Mouse (Mus musculus) adrenal gland, postnatal 14 days (tissue): ENCODE data around the gene Sema6d. TPM values are rescaled to one million over a fixed set of nuclear protein-coding genes. Genes with fewer than 3 reads are reported as not detected.

Source experiments
- DNase-seq: peaks from one replicate; pipeline ENCODE4 v3.0.0; 2021; ENCODE audit warnings: mixed read lengths
- total RNA-seq: library from RNA; stranded (reverse); gene quantifications from 2 replicates; pipeline ENCODE4 v1.2.3, GENCODE M21; 2021

Gene Sema6d
- total RNA-seq, 1 experiment from 2014 or later: 15.2 TPM

- peak; percentile 16 for DNase-seq
These were observed 312.1 kb downstream of the Sema6d start for GRCm38 (mm10) chr2:124401727-124402380.

- no peak for DNase-seq
These were observed 313.8 kb downstream of the Sema6d start for GRCm38 (mm10) chr2:124403571-124403970.

GRCm38 (mm10) chr2:124403981-124404380 lies 314.2 kb downstream of the Sema6d start:
- no peak for DNase-seq

GRCm38 (mm10) chr2:124404631-124405562 lies 315.1 kb downstream of the Sema6d start:
- DNase-seq: no peak

GRCm38 (mm10) chr2:124408956-124409355 lies 319.2 kb downstream of the Sema6d start:
- no peak for DNase-seq

- DNase-seq: no peak
These were observed 327.0 kb downstream of the Sema6d start for GRCm38 (mm10) chr2:124416730-124417129.

- DNase-seq: no peak
These were observed 328.6 kb downstream of the Sema6d start for GRCm38 (mm10) chr2:124418319-124418718.

- DNase-seq: no peak
These were observed 330.5 kb downstream of the Sema6d start for GRCm38 (mm10) chr2:124420170-124420825.

- DNase-seq: no peak
These were observed 340.0 kb downstream of the Sema6d start for GRCm38 (mm10) chr2:124429744-124430143.

- DNase-seq: no peak
These were observed 340.9 kb downstream of the Sema6d start for GRCm38 (mm10) chr2:124430708-124431107.

GRCm38 (mm10) chr2:124435382-124436002 lies 345.7 kb downstream of the Sema6d start:
- no peak for DNase-seq

- DNase-seq: no peak
These were observed 346.9 kb downstream of the Sema6d start for GRCm38 (mm10) chr2:124436704-124437103.

GRCm38 (mm10) chr2:124444199-124444598 lies 354.4 kb downstream of the Sema6d start:
- no peak for DNase-seq

GRCm38 (mm10) chr2:124455881-124456280 lies 366.1 kb downstream of the Sema6d start:
- DNase-seq: no peak

GRCm38 (mm10) chr2:124456999-124457398 lies 367.2 kb downstream of the Sema6d start:
- no peak for DNase-seq

- no peak for DNase-seq
These were observed 368.3 kb downstream of the Sema6d start for GRCm38 (mm10) chr2:124458028-124458427.

GRCm38 (mm10) chr2:124460956-124461355 lies 371.2 kb downstream of the Sema6d start:
- DNase-seq: no peak

- no peak for DNase-seq
These were observed 371.6 kb downstream of the Sema6d start for GRCm38 (mm10) chr2:124461378-124461851.

- no peak for DNase-seq
These were observed 375.5 kb downstream of the Sema6d start for GRCm38 (mm10) chr2:124465004-124465946.

GRCm38 (mm10) chr2:124467429-124467828 lies 377.7 kb downstream of the Sema6d start:
- DNase-seq: no peak
